Mouse (Mus musculus) embryonic fibroblast, embryonic 13.5 days (primary cell): ENCODE measurements around the gene Itgav.

ENCODE experiments used
- CTCF ChIP-seq: IDR thresholded peaks from 2 replicates; pipeline ENCODE4 v1.5.1; 2011; ENCODE audit warnings: mild to moderate bottlenecking, control low read depth, low read length, moderate library complexity, borderline replicate concordance; ENCODE audit not compliant: insufficient read depth
- POLR2A ChIP-seq: IDR thresholded peaks from 2 replicates; pipeline ENCODE4 v1.6.1; 2011; ENCODE audit warnings: low read depth, mild to moderate bottlenecking, control low read depth, low read length, moderate library complexity

DNA sequence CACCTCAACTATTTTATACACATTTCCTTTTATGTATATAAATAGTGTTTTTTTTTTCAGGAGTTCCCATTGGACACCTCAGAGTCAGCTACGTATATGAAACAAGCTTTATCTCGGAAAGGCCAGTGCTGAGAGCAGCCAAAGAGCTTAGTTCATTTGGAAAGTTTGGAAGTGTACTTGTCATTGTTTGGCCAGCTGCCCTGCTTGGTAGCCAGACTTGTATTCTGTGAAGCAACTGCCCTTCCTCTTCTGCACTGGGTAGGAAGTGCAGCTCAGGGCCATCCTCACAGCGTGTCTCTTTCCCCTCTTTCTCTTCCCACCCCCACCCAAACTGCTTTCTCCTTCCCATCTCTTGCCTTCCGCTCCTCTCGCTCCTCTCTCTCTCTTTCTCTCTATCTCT is 5.1 kb downstream of the Itgav start:
- TF ChIP-seq POLR2A: no peak
- TF ChIP-seq CTCF: no peak
